Mouse (Mus musculus): ENCODE measurements around the gene Pcbp3. TPM values are rescaled to one million over a fixed set of nuclear protein-coding genes. Genes with fewer than 3 reads are reported as not detected.

The Pcbp3 gene
- polyA plus RNA-seq, 1 experiment from 2014 or later, result 28.3 TPM

GRCm38 (mm10) chr10:76816436-76816835 lies 145.3 kb downstream of the Pcbp3 start:
- Histone ChIP-seq H3K9ac (0 out of 2 replicates have a peak overlapping the region, but pooled peaks have one; percentile 40), H3K36me3 (no peaks in the 10 kb centered on the region), H3K9me3 (no peaks in the 10 kb centered on the region), H3K27ac (no peak overlapping the region), H3K4me2 (no peak overlapping the region), H3K4me3 (no peak overlapping the region), H3K27me3 (no peaks in the 10 kb centered on the region), H3K4me1 (peaks cover 12% of the 10 kb centered on the region)
- 14% methylated on average over 7 of the region's 7 CpGs for WGBS
- ATAC-seq (ENCODE audit: insufficient number of reproducible peaks, insufficient read depth, low FRiP score, low TSS enrichment, low read depth), result no peak

- H3K4me2 ChIP-seq, result no peak overlapping the region
- H3K36me3 ChIP-seq, result no peaks in the 10 kb centered on the region
- ATAC-seq (ENCODE audit: insufficient number of reproducible peaks, insufficient read depth, low FRiP score, low TSS enrichment, low read depth), result no peak
- H3K4me3 ChIP-seq, result no peak overlapping the region
- H3K27ac ChIP-seq, result no peak overlapping the region
- H3K9ac ChIP-seq, result no peak overlapping the region
- no peaks in the 10 kb centered on the region for H3K27me3 ChIP-seq
- H3K9me3 ChIP-seq, result no peaks in the 10 kb centered on the region
- 47% methylated on average over 4 of the region's 4 CpGs for WGBS
- H3K4me1 ChIP-seq, result peaks cover 12% of the 10 kb centered on the region
Measured at GRCm38 (mm10) chr10:76815481-76815880, 146.2 kb downstream of the Pcbp3 start.

GRCm38 (mm10) chr10:76814811-76815210 lies 146.9 kb downstream of the Pcbp3 start:
- 89% methylated on average over 8 of the region's 8 CpGs for WGBS
- H3K4me2 ChIP-seq, result no peak overlapping the region
- H3K4me3 ChIP-seq, result no peak overlapping the region
- H3K9ac ChIP-seq, result no peak overlapping the region
- H3K9me3 ChIP-seq, result no peaks in the 10 kb centered on the region
- ATAC-seq (ENCODE audit: insufficient number of reproducible peaks, insufficient read depth, low FRiP score, low TSS enrichment, low read depth), result no peak
- H3K27me3 ChIP-seq, result no peaks in the 10 kb centered on the region
- H3K27ac ChIP-seq, result no peak overlapping the region
- no peaks in the 10 kb centered on the region for H3K36me3 ChIP-seq
- H3K4me1 ChIP-seq, result peaks cover 12% of the 10 kb centered on the region

- 82% methylated on average over 7 of the region's 7 CpGs for WGBS
- Histone ChIP-seq H3K27ac (no peak overlapping the region), H3K4me2 (no peak overlapping the region), H3K4me1 (0 out of 2 replicates have a peak, but pooled peaks cover under 1% of the 10 kb centered on the region), H3K36me3 (no peaks in the 10 kb centered on the region), H3K4me3 (no peak overlapping the region), H3K27me3 (no peaks in the 10 kb centered on the region), H3K9ac (no peak overlapping the region), H3K9me3 (no peaks in the 10 kb centered on the region)
- no peak for ATAC-seq (ENCODE audit: insufficient number of reproducible peaks, insufficient read depth, low FRiP score, low TSS enrichment, low read depth)
Measured at GRCm38 (mm10) chr10:76809916-76810660, 151.6 kb downstream of the Pcbp3 start.

- Histone ChIP-seq H3K4me3 (no peak overlapping the region), H3K27ac (no peak overlapping the region), H3K9me3 (no peaks in the 10 kb centered on the region), H3K9ac (no peak overlapping the region), H3K4me1 (no peaks in the 10 kb centered on the region), H3K27me3 (no peaks in the 10 kb centered on the region), H3K36me3 (no peaks in the 10 kb centered on the region), H3K4me2 (no peak overlapping the region)
- WGBS, result 88% methylated on average over 11 of the region's 11 CpGs
- ATAC-seq (ENCODE audit: insufficient number of reproducible peaks, insufficient read depth, low FRiP score, low TSS enrichment, low read depth), result no peak
Measured at GRCm38 (mm10) chr10:76809439-76809838, 152.2 kb downstream of the Pcbp3 start.

GRCm38 (mm10) chr10:76808446-76809400 lies 153.0 kb downstream of the Pcbp3 start:
- no peak for ATAC-seq (ENCODE audit: insufficient number of reproducible peaks, insufficient read depth, low FRiP score, low TSS enrichment, low read depth)
- WGBS, result 84% methylated on average over 10 of the region's 10 CpGs
- Histone ChIP-seq H3K4me3 (no peak overlapping the region), H3K27ac (no peak overlapping the region), H3K9me3 (no peaks in the 10 kb centered on the region), H3K36me3 (no peaks in the 10 kb centered on the region), H3K4me2 (no peak overlapping the region), H3K9ac (no peak overlapping the region), H3K4me1 (no peaks in the 10 kb centered on the region), H3K27me3 (no peaks in the 10 kb centered on the region)

DNA sequence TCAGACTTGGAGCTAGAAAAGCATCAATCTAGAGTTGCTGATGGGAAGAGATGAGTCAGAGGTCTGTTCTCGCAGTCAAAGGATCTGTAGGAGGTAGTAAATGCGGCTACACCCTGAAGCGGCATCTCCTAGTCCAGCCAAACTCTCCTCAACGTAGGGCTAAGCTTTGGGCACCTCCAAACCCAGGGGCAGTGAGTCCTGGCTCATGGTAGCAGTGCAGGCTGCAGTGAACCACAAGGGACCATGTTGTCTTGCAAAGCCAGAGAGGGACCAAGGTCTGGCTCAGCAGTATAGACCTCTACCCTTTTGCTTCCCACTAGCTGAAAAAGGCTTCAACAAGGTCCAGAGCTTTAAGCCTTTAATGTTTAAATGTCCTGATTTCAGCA lies 159.2 kb downstream of the Pcbp3 start:
- Histone ChIP-seq H3K36me3 (peaks cover 10% of the 10 kb centered on the region; the same call in 1 of the 2 replicates), H3K4me2 (no peak overlapping the region), H3K27ac (no peak overlapping the region), H3K27me3 (no peaks in the 10 kb centered on the region), H3K4me1 (peaks cover 5% of the 10 kb centered on the region; the same call in 1 of the 2 replicates), H3K9ac (no peak overlapping the region), H3K9me3 (no peaks in the 10 kb centered on the region), H3K4me3 (no peak overlapping the region)
- WGBS, result 89% methylated on average over 4 of the region's 4 CpGs
- no peak for ATAC-seq (ENCODE audit: insufficient number of reproducible peaks, insufficient read depth, low FRiP score, low TSS enrichment, low read depth)

DNA sequence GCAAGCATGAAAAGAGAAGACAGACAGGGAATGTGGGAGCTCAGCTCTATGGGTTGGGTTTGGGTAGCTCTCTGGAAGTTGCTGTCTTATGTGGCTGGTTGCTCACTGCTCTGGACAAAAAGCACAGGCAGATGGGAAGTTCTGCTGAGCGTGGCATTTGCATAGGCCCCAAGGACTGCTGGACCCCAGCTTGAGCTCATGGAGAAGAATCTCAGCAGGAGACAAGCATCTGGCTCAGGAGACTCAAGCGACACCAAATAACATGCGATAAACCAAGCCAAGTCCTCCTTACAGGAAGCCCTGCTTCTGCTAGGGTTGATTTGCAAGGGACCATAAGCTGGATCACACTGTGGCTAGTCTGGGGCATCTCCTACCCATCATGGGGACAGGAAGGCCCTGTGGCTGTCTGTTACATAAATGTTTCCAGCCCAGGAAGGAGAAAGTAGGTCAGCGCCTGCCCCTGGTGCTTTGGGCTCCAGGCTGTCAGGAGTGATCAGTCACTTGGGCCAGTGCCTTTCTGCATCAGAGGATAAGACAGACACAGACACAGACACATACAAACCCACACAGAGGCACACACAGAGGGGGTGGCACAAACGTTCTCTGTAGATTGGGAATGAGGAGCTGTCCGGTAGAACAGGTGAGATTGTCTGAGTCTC lies 159.7 kb downstream of the Pcbp3 start:
- 65% methylated on average over 6 of the region's 6 CpGs for WGBS
- peaks cover 12% of the 10 kb centered on the region; the same call in 1 of the 2 replicates for H3K36me3 ChIP-seq
- no peak for ATAC-seq (ENCODE audit: insufficient number of reproducible peaks, insufficient read depth, low FRiP score, low TSS enrichment, low read depth)
- H3K4me3 ChIP-seq, result no peak overlapping the region
- H3K9ac ChIP-seq, result no peak overlapping the region
- no peak overlapping the region for H3K4me2 ChIP-seq
- no peaks in the 10 kb centered on the region for H3K9me3 ChIP-seq
- H3K4me1 ChIP-seq, result peaks cover 5% of the 10 kb centered on the region; the same call in 1 of the 2 replicates
- H3K27me3 ChIP-seq, result no peaks in the 10 kb centered on the region
- H3K27ac ChIP-seq, result no peak overlapping the region

DNA sequence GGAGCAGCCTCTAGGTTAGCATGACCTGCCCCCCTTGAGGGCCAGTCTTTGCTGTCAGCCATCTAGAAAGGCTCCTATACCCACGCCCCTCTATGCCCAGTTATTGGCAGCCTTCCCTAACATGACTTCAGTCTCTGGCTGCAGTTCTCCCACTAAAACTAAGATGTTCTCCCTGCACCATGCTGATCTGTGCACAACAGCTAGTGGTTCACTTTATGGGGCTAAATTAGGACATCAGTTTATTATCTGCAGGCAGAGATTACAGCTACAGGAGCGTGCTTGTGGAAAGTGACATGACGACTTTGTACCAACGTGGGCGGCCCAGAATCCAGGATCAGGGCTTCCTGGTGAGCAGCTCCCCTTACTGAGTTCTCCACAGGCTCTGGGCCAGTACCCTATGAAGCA lies 160.4 kb downstream of the Pcbp3 start:
- no peak for ATAC-seq (ENCODE audit: insufficient number of reproducible peaks, insufficient read depth, low FRiP score, low TSS enrichment, low read depth)
- Histone ChIP-seq H3K27me3 (no peaks in the 10 kb centered on the region), H3K27ac (no peak overlapping the region), H3K36me3 (peaks cover 12% of the 10 kb centered on the region; the same call in 1 of the 2 replicates), H3K4me1 (peaks cover 5% of the 10 kb centered on the region; the same call in 1 of the 2 replicates), H3K4me2 (no peak overlapping the region), H3K9ac (no peak overlapping the region), H3K9me3 (no peaks in the 10 kb centered on the region), H3K4me3 (no peak overlapping the region)
- 87% methylated on average over 5 of the region's 5 CpGs for WGBS

GRCm38 (mm10) chr10:76798751-76799585 lies 162.7 kb downstream of the Pcbp3 start:
- Histone ChIP-seq H3K4me1 (peaks cover 12% of the 10 kb centered on the region; the same call in 1 of the 2 replicates), H3K4me3 (no peak overlapping the region), H3K9ac (no peak overlapping the region), H3K27ac (no peak overlapping the region), H3K9me3 (no peaks in the 10 kb centered on the region), H3K4me2 (no peak overlapping the region), H3K36me3 (peaks cover 12% of the 10 kb centered on the region; the same call in 1 of the 2 replicates), H3K27me3 (no peaks in the 10 kb centered on the region)
- no peak for ATAC-seq (ENCODE audit: insufficient number of reproducible peaks, insufficient read depth, low FRiP score, low TSS enrichment, low read depth)
- 80% methylated on average over 17 of the region's 17 CpGs for WGBS
